Mouse (Mus musculus): ENCODE results near the gene Atrip. TPM values are rescaled to one million over a fixed set of nuclear protein-coding genes. Genes with fewer than 3 reads are reported as not detected.
A peak's percentile ranks its signal among the peaks of the same experiment; 100 is the strongest.

Gene Atrip
- polyA plus RNA-seq, 1 experiment: 13.0 TPM

DNA sequence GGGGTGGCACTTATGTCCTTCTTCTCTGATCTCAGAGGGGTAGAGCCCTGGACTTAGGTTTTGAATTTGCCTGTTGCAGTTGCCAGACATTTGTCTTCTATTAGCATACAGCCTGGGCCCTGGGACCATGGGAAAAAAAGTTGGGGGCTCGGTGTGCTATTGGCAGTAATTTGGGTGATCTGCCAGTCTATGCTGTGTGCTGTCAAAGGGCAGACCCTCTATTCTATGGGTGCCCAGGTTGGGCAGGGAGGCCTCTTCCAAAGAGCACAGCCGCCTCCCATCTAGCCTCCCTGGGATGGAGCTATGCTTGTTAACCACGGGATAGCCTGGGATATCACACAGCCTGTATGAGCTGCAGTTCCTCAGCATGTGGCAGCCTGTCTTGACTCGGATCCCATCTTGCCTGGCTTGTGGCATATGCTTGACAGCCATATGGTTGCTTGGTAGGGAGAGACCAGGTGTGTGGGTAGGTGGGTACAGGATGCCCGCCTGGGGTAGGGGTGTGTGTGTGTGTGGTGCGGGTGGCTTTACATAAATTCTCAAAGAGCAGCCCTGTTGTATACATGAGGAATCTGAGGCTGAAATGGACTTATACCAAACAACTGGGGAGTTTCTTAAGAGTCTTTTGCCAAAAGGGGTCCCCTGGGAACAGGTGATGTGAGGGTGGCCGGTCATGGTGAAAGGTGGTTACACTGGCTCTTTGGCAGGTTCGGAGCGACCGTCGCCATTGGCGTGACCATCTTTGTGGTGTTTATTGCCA is 18.5 kb downstream of the Atrip start:
- Histone ChIP-seq H3K4me1 (ENCODE audit: control insufficient read depth, insufficient read depth, low read length) (peaks cover 15% of the 10 kb centered on the region), H3K4me3 (ENCODE audit: insufficient read depth, low read length) (peak overlapping the region; percentile 25), H3K27ac (ENCODE audit: insufficient read depth, low read length) (peak overlapping the region; percentile 29)
- TF ChIP-seq CTCF (IDR thresholded peaks at IDR 0.05; ENCODE audit: borderline replicate concordance, insufficient read depth, low read length) (no peak), POLR2A (IDR thresholded peaks at IDR 0.05; ENCODE audit: low read depth, low read length) (no peak)

DNA sequence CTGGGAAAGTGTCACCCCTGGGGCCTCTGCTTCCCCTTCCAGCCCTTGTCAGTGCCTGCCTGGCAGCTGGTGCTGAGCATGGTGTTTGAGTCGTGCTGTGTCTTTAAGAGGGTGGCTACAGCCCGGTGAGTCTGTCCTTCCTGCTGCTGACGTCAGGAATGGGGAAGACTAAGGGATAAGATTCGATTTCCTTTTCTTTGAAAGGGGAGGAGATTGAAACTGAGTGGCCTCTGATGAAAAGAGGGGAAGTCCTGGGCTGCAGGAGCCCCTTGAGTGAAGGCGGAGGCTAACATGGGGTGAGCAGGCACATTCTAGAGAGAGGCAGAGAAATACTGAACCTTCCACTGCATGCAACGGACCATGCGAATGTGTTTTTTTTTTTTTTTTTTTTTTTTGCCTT is 19.2 kb downstream of the Atrip start:
- peak overlapping the region; percentile 25 for H3K4me3 ChIP-seq (ENCODE audit: insufficient read depth, low read length)
- H3K4me1 ChIP-seq (ENCODE audit: control insufficient read depth, insufficient read depth, low read length): peaks cover 8% of the 10 kb centered on the region; the same call in 1 of the 2 replicates
- H3K27ac ChIP-seq (ENCODE audit: insufficient read depth, low read length): peak overlapping the region; percentile 55
- TF ChIP-seq POLR2A (IDR thresholded peaks at IDR 0.05; ENCODE audit: low read depth, low read length): peak; percentile 84
- TF ChIP-seq CTCF (IDR thresholded peaks at IDR 0.05; ENCODE audit: borderline replicate concordance, insufficient read depth, low read length): no peak

DNA sequence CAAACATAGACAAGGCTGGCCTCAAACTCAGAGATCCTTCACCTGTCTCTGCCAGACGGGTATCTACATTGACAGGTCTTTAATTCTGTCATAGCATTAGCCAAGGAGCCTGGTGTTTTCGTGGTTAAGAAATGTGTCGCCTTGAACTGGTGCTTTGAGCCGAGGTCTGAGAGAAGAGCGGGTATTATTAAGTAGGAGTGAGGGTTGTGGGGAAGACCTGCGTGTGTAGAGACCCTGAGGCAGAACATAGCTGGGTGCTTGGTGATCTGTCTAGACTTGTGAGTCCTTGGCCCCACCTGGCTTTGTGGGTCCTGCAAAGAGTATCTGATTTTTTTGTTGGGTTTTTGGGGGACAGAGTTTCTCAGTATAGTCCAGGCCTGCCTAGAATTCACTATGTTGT is 20.1 kb downstream of the Atrip start:
- Histone ChIP-seq H3K4me1 (ENCODE audit: control insufficient read depth, insufficient read depth, low read length) (peaks cover 8% of the 10 kb centered on the region; the same call in 1 of the 2 replicates), H3K27ac (ENCODE audit: insufficient read depth, low read length) (no peak overlapping the region; the same call in 1 of the 2 replicates), H3K4me3 (ENCODE audit: insufficient read depth, low read length) (no peak overlapping the region)
- TF ChIP-seq POLR2A (IDR thresholded peaks at IDR 0.05; ENCODE audit: low read depth, low read length) (no peak), CTCF (IDR thresholded peaks at IDR 0.05; ENCODE audit: borderline replicate concordance, insufficient read depth, low read length) (no peak)

DNA sequence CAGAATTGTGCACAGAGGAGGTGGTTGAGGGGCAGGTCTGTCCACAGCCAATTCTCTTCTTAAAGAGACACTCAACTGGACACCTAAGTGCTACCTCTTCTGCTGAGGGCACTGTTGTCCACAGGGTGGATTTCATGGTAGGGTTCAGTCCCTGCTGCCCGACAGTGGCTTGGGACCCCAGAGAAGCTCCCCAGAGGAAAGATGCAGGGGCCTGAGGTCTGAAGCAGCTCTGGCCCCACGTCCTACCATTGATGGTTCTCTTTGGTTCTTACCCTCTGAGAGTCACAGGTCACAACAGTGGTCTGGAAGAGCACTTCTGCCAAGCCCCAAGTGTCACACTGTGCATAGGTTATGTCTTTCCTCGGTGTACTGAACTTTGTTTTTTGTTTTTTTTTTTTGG is 20.6 kb downstream of the Atrip start:
- Histone ChIP-seq H3K4me1 (ENCODE audit: control insufficient read depth, insufficient read depth, low read length) (peaks cover 6% of the 10 kb centered on the region; the same call in 1 of the 2 replicates), H3K4me3 (ENCODE audit: insufficient read depth, low read length) (no peak overlapping the region), H3K27ac (ENCODE audit: insufficient read depth, low read length) (no peak overlapping the region)
- TF ChIP-seq POLR2A (IDR thresholded peaks at IDR 0.05; ENCODE audit: low read depth, low read length): no peak
- no peak for TF ChIP-seq CTCF (IDR thresholded peaks at IDR 0.05; ENCODE audit: borderline replicate concordance, insufficient read depth, low read length)

DNA sequence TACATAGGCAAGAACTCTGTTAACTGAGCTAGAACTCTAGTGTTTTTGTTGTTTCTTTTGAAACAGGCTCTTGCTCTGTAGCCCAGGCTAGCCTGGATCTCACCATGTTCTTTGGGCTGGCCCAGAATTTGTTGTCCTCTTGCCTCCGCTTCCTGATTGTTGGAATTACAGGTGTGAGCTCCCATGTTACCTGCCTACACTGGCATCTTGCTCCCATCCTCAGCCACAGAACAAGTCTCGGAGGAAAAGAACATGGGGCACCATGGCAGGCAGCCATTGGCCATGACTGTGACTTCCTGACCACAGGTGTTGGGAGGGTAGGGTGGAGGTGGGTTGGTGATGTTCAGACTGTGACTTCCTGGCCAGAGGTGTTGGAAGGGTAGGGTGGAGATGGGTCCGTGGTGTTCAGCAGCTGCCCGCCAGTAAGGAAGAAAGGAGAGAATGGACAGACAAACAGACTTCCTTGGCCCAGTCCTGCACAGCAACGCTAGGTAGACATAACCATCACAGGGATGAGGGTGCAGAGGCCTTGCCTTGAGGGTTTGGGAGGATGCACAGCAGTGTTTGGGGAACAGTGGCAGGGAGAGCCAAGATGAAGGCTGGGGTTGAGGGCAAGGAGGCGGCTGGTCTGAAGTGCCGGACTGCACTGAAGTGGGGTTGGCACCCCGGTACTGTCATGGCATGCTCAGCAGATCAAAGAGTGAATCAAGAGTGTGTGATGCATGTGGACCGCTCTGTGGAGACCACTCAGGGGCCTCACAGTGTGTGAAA is 21.2 kb downstream of the Atrip start:
- Histone ChIP-seq H3K4me1 (ENCODE audit: control insufficient read depth, insufficient read depth, low read length) (peaks cover 3% of the 10 kb centered on the region; the same call in 1 of the 2 replicates), H3K4me3 (ENCODE audit: insufficient read depth, low read length) (no peak overlapping the region), H3K27ac (ENCODE audit: insufficient read depth, low read length) (no peak overlapping the region)
- TF ChIP-seq CTCF (IDR thresholded peaks at IDR 0.05; ENCODE audit: borderline replicate concordance, insufficient read depth, low read length): no peak
- no peak for TF ChIP-seq POLR2A (IDR thresholded peaks at IDR 0.05; ENCODE audit: low read depth, low read length)

DNA sequence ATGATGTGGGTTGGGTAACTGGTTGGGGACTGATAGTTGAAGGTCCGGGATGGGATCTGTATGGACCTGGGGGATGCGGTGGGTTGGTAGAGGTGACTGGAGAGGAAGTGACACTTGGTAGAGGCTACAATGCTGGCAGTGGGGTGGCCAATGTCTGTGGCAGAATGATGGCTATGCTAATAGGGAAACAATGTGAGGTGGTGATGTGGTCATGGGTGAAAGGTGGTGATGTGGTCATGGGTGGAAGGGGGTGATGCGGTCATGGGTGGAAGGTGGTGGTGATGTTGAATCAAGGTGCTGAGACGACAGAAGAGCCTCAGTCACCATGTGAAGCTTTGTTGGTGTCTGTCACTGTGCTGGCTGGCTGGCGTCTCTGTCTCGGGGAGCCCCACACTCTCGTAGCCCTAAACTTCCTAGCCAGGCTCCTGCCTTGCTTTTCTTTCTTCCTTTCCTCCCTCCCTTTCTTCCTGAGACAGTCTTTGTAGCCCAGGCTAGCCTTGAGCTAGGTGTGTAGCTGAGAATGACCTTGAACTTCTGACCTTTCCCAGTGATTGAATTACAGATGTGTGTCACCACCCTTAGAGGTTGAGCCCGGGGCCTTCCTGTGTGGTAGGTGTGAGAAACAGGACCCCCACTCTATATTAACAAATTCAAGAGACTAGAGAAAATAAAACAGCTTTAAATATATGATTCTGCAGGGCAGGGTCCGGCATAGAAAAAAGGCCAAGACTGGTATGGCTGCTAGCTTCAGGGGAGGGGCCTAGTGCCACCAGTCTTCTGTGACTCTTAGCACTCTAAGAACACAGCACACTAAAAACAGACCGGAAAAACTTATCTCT is 22.1 kb downstream of the Atrip start:
- peaks cover 2% of the 10 kb centered on the region; the same call in 1 of the 2 replicates for H3K4me1 ChIP-seq (ENCODE audit: control insufficient read depth, insufficient read depth, low read length)

DNA sequence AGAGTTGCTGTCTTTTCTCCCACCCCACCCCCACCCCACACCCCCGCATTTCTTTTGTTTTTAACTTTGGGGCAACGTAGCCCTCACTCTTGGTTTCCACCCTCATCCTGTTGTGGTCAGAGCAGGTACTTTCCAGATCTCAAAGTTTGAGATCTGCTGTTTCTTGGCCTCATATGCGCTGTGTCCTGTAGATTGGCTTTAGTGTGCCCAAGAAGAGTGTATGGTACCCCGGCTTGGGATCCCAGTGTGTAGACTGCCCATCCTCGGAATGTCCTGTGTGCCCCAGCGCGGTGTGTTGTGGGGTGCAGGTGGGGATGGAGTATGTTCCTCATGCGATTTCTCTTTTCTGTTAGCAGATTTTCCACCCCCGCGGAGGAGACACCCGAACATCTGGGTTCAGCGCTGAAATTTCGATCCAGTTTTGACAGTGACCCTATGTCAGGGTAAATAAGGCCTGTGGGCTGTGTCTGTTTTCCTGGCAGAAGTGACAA is 22.9 kb downstream of the Atrip start:
- no peak overlapping the region for H3K4me3 ChIP-seq (ENCODE audit: insufficient read depth, low read length)
- TF ChIP-seq POLR2A (IDR thresholded peaks at IDR 0.05; ENCODE audit: low read depth, low read length) (no peak), CTCF (IDR thresholded peaks at IDR 0.05; ENCODE audit: borderline replicate concordance, insufficient read depth, low read length) (no peak)
- peaks cover 2% of the 10 kb centered on the region; the same call in 1 of the 2 replicates for H3K4me1 ChIP-seq (ENCODE audit: control insufficient read depth, insufficient read depth, low read length)
- no peak overlapping the region for H3K27ac ChIP-seq (ENCODE audit: insufficient read depth, low read length)

More for the DNA sequence above, 22.1 kb downstream of the Atrip start:
- TF ChIP-seq CTCF (IDR thresholded peaks at IDR 0.05; ENCODE audit: borderline replicate concordance, insufficient read depth, low read length) (no peak), POLR2A (IDR thresholded peaks at IDR 0.05; ENCODE audit: low read depth, low read length) (no peak)
- no peak overlapping the region for H3K27ac ChIP-seq (ENCODE audit: insufficient read depth, low read length)
- no peak overlapping the region for H3K4me3 ChIP-seq (ENCODE audit: insufficient read depth, low read length)

DNA sequence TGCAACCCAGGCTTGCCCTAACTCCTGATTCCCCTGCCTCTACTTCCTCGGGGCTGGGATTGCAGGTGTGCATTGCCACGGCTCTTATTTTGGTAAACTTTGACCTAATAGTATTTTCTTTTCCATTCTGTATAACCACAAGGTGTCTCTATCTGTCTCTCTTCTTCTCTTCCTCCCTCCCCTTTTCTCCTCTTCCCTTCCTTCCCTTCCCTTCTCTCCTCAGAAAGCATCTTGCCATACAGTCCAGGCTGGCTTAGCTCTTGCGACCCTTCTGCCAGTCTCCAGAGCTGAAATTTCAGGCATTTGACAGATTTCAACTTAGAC is 23.3 kb downstream of the Atrip start:
- no peak overlapping the region for H3K27ac ChIP-seq (ENCODE audit: insufficient read depth, low read length)
- no peak for TF ChIP-seq POLR2A (IDR thresholded peaks at IDR 0.05; ENCODE audit: low read depth, low read length)
- TF ChIP-seq CTCF (IDR thresholded peaks at IDR 0.05; ENCODE audit: borderline replicate concordance, insufficient read depth, low read length): no peak
- no peak overlapping the region for H3K4me3 ChIP-seq (ENCODE audit: insufficient read depth, low read length)
- H3K4me1 ChIP-seq (ENCODE audit: control insufficient read depth, insufficient read depth, low read length): peaks cover 2% of the 10 kb centered on the region; the same call in 1 of the 2 replicates

DNA sequence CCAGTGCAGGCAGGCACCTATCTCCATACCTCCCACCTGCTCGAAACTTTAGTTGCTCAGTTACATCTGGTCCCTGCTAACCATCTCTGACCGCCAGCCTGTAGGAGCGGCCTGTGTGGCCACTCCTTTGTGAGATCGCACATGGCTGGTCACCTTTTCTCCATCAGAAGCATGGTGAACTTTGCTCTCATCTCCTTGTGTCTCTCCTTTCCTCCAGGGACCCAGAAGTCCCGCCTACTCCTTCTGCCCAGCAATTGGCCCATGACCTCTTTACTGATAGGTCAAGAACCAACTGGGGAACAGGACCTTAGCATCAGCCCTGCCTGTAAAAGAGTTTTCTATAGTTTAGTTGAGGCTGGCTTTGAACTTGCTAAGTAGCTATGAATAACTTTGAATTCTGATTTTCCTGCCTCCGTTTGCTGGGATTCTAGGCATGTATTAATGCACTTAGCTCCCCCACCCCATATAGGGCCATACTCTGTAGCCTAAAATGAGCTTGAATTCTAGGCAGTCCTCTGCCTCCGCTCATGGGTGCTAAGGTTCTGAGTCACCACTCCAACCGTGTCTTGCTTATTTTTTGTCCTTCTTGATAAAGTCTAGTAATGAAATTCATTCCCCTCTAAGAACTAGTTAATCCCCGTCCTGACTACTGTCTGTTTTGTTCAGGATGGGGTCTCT is 23.8 kb downstream of the Atrip start:
- Histone ChIP-seq H3K4me3 (ENCODE audit: insufficient read depth, low read length) (no peak overlapping the region), H3K4me1 (ENCODE audit: control insufficient read depth, insufficient read depth, low read length) (no peaks in the 10 kb centered on the region), H3K27ac (ENCODE audit: insufficient read depth, low read length) (no peak overlapping the region)
- TF ChIP-seq POLR2A (IDR thresholded peaks at IDR 0.05; ENCODE audit: low read depth, low read length): no peak
- no peak for TF ChIP-seq CTCF (IDR thresholded peaks at IDR 0.05; ENCODE audit: borderline replicate concordance, insufficient read depth, low read length)

All from embryonic fibroblast, embryonic 13.5 days (primary cell).